Mouse (Mus musculus) limb, embryonic 14.5 days (tissue): Measurements from ENCODE around the gene Mcrs1. TPM values are rescaled to one million over a fixed set of nuclear protein-coding genes. Genes with fewer than 3 reads are reported as not detected.
A peak's percentile ranks its signal among the peaks of the same experiment; 100 is the strongest.

ENCODE experiments used
- ATAC-seq: fragments of 200-750 bp; cut with Nextera tagmentation; 2 replicates; pipeline ENCODE4 v1.8.0; 2017; ENCODE audit warnings: low read depth, moderate number of reproducible peaks, moderate TSS enrichment; ENCODE audit not compliant: low FRiP score
- DNase-seq: peaks from one replicate; pipeline ENCODE4 v3.0.0-alpha.2; 2015; ENCODE audit warnings: low spot score
- H3K27ac ChIP-seq: fragments of 300-500 bp; sonication (generic); replicated peaks from 2 replicates; pipeline ENCODE4 v1.5.1; 2014; ENCODE audit warnings: low read depth, mild to moderate bottlenecking, low read length, moderate library complexity, mixed read lengths
- H3K27me3 ChIP-seq: fragments of 300-500 bp; sonication (generic); 2 replicates; pipeline ENCODE4 v1.6.1; 2014; ENCODE audit warnings: low read length, mixed read lengths; ENCODE audit not compliant: control insufficient read depth, insufficient read depth
- H3K36me3 ChIP-seq: fragments of 300-500 bp; sonication (generic); 2 replicates; pipeline ENCODE4 v1.6.1; 2014; ENCODE audit warnings: mild to moderate bottlenecking, low read length, moderate library complexity, mixed read lengths; ENCODE audit not compliant: control insufficient read depth, insufficient read depth
- H3K4me1 ChIP-seq: fragments of 300-500 bp; sonication (generic); 2 replicates; pipeline ENCODE4 v1.6.1; 2014; ENCODE audit warnings: antibody characterized with exemption, low read length, mixed read lengths; ENCODE audit not compliant: control insufficient read depth, insufficient read depth
- H3K4me2 ChIP-seq: fragments of 300-500 bp; sonication (generic); replicated peaks from 2 replicates; pipeline ENCODE4 v1.6.1; 2014; ENCODE audit warnings: low read depth, mild to moderate bottlenecking, low read length, moderate library complexity; ENCODE audit not compliant: severe bottlenecking
- H3K4me3 ChIP-seq: fragments of 300-500 bp; sonication (generic); replicated peaks from 2 replicates; pipeline ENCODE4 v1.5.1; 2014; ENCODE audit warnings: low read length
- H3K9ac ChIP-seq: fragments of 300-500 bp; sonication (generic); 2 replicates; pipeline ENCODE4 v1.6.1; 2014; ENCODE audit warnings: mild to moderate bottlenecking, low read depth, low read length, moderate library complexity; ENCODE audit not compliant: severe bottlenecking
- H3K9me3 ChIP-seq: fragments of 300-500 bp; sonication (generic); 2 replicates; pipeline ENCODE4 v1.6.1; 2016; ENCODE audit warnings: low read length; ENCODE audit not compliant: control insufficient read depth
- POLR2A ChIP-seq: fragments of 200-500 bp; IDR thresholded peaks from 2 replicates; pipeline ENCODE4 v1.8.0; 2012; ENCODE audit warnings: inconsistent platforms, mild to moderate bottlenecking, moderate library complexity, borderline replicate concordance; ENCODE audit not compliant: insufficient read depth, insufficient read length; ENCODE audit errors: extremely low read depth
- WGBS: fragments of 180-500 bp; shearing (Covaris S2); extraction: QIAGEN DNeasy Blood & Tissue Kit; methylation state at CpG from one replicate; pipeline ENCODE4 v1.1.7; 2014; 5-methylcytosine and 5-hydroxymethylcytosine counted together
- polyA plus RNA-seq, 2 experiments: library from polyadenylated mRNA; depleted of rRNA in 1 of 2; stranded (reverse) in 1 of 2; unstranded in 1 of 2; fragments of >200 nt; fragmentation: Nextera tagmentation in 1 of 2; extraction: Ambion mirVana in 1 of 2; gene quantifications; 2 replicates each; pipeline versions ENCODE4 v1.2.1 to v1.2.3; 2012 to 2014

Gene Mcrs1
- polyA plus RNA-seq, 2 experiments: 88.5 to 130 TPM

DNA sequence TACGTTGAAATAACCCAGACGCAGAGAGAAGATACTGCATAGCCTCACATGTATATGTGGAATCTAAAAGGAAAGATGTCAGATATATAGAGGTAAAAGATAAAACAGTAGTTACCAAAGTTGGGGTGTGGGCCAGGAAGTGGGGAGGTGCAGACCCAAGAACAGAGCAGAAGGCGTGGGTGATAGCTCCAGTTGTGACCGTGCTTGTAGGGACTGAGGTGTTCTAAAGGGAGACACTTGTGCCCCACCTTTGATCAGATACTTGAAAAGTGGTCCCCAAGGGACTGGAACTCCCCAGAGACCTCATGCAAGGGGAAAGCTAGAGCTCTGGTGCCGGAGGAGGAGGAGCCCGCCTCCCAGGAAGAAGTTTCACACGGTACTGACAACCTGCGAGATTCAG lies 24.3 kb upstream of the Mcrs1 start:
- no peaks in the 10 kb centered on the region for H3K36me3 ChIP-seq
- no peak overlapping the region for H3K4me3 ChIP-seq
- H3K4me2 ChIP-seq: no peak overlapping the region
- WGBS: 80% methylated on average over 7 of the region's 8 CpGs
- ATAC-seq: no peak
- H3K27me3 ChIP-seq: no peaks in the 10 kb centered on the region
- DNase-seq: no peak
- H3K9me3 ChIP-seq: no peaks in the 10 kb centered on the region
- H3K27ac ChIP-seq: no peak overlapping the region
- H3K4me1 ChIP-seq: no peaks in the 10 kb centered on the region; the same call in 1 of the 2 replicates
- no peak for TF ChIP-seq POLR2A
- H3K9ac ChIP-seq: no peak overlapping the region

DNA sequence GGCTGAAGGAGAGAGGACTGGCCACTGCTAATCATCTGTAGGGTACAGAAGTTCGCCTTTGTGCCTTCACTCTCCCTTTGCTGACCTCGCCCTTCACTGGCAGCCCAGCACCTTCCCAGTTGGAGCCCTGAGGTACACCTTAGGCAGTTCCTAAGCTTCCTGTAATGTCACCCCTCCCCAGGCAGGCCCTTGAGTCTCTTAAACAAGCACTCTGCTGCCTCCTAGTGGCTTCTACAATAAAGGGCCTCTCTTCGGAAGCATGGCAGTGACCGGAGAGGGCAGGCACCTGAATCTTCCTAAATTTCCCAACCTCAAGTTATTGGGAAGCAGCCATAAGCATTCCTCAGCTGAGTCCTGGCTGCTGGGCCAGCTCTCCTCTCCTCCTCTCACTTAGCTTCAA lies 13.9 kb upstream of the Mcrs1 start:
- H3K9ac ChIP-seq: no peak overlapping the region
- WGBS: 15% methylated on average over 4 of the region's 4 CpGs
- H3K27ac ChIP-seq: no peak overlapping the region
- H3K9me3 ChIP-seq: no peaks in the 10 kb centered on the region
- no peaks in the 10 kb centered on the region for H3K36me3 ChIP-seq
- H3K4me3 ChIP-seq: no peak overlapping the region
- H3K4me2 ChIP-seq: no peak overlapping the region
- H3K4me1 ChIP-seq: no peaks in the 10 kb centered on the region
- H3K27me3 ChIP-seq: no peaks in the 10 kb centered on the region
- ATAC-seq: peak; percentile 67; the same call in 1 of the 2 replicates
- peak; percentile 82 for DNase-seq
- no peak for TF ChIP-seq POLR2A

DNA sequence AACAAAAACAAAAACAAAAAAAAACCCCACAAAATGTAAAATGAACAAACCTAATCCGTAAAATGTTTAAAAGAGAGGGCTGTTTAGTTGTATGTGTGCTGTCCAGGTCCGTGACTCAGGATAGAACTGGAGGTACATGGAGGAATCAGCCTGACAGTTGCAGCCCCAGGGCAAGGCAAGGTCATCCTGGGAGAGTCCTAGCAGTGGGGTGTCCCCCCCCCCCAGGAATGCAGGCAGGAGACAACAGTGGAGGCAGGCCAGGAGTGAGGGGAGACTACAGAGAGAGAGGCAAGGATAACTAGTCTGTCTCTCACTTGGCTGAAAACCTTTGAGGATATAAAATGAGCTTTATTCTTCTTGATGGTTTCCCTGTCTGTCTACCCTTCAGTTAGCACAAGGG lies 12.6 kb upstream of the Mcrs1 start:
- no peak overlapping the region for H3K27ac ChIP-seq
- H3K4me3 ChIP-seq: no peak overlapping the region
- no peaks in the 10 kb centered on the region for H3K9me3 ChIP-seq
- DNase-seq (no peak), ATAC-seq (no peak)
- H3K9ac ChIP-seq: no peak overlapping the region
- WGBS: 75% methylated on average over 2 of the region's 2 CpGs
- no peak for TF ChIP-seq POLR2A
- H3K4me1 ChIP-seq: no peaks in the 10 kb centered on the region
- no peak overlapping the region for H3K4me2 ChIP-seq
- no peaks in the 10 kb centered on the region for H3K36me3 ChIP-seq
- no peaks in the 10 kb centered on the region for H3K27me3 ChIP-seq

GRCm38 (mm10) chr15:99262702-99263101 lies 10.9 kb upstream of the Mcrs1 start:
- Histone ChIP-seq H3K4me3 (no peak overlapping the region), H3K4me1 (no peaks in the 10 kb centered on the region), H3K9me3 (no peaks in the 10 kb centered on the region), H3K9ac (no peak overlapping the region), H3K27ac (no peak overlapping the region), H3K27me3 (no peaks in the 10 kb centered on the region), H3K36me3 (no peaks in the 10 kb centered on the region), H3K4me2 (no peak overlapping the region)
- 36% methylated on average over 10 of the region's 10 CpGs for WGBS
- no peak for ATAC-seq
- no peak for TF ChIP-seq POLR2A
- no peak for DNase-seq

DNA sequence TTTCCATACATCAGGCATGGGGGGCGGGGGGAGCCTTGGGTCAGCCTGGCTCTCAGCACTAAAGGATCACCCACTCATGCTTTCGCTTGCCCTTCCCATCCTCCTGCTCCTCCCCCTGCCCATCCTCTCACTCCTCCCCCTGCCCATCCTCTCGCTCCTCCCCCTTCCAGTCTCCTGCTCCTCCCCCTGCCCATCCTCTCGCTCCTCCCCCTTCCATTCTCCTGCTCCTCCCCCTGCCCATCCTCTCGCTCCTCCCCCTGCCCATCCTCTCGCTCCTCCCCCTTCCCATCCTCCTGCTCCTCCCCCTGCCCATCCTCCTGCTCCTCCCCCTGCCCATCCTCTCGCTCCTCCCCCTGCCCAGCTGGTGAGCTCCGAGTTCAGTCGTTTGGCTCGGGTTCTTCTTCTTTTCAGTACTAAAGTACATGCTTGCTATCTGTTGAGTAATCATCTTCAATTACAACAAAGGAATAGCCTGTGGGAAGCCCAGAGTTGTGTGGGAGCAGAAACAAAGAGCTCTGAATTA lies 8.0 kb upstream of the Mcrs1 start:
- DNase-seq (peak; percentile 44), ATAC-seq (no peak)
- Histone ChIP-seq H3K4me1 (no peaks in the 10 kb centered on the region), H3K9ac (no peak overlapping the region), H3K4me2 (peak overlapping the region; percentile 36), H3K36me3 (no peaks in the 10 kb centered on the region), H3K9me3 (no peaks in the 10 kb centered on the region), H3K4me3 (no peak overlapping the region), H3K27ac (no peak overlapping the region), H3K27me3 (no peaks in the 10 kb centered on the region)
- WGBS: 4% methylated on average over 10 of the region's 10 CpGs
- no peak for TF ChIP-seq POLR2A
